Mouse (Mus musculus) spleen, adult 18-20 months (tissue): ENCODE results near the gene Amt.
"Not testable (repeated sequence)": the region's sequence is repeated elsewhere in the genome, so short reads cannot be mapped to it uniquely, and the experiment has no call there.

Source experiments
- DNase-seq, 2 experiments: peaks; one replicate each; pipeline ENCODE4 v3.0.0; 2022; ENCODE audit warnings: mixed read lengths in 2 of 2

The Amt gene

DNA sequence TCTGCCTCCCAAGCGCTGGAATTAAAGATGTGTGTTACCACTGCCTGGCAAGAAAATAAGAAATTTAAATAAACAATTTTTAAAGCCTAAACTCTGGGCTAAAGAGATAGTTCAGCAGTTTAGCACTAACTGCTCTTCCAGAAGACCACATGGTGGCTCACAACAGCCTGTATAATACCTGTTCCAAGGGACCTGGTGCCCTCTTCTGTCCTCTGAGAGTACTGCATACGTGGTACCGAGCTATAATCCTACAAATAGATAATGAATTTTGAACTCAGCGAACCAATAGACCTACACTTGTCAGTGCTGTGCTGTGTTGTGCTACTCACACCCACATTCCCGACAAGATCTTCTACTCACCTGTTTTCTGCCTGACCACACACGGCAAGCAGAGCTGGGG lies 12.2 kb upstream of the Amt start:
- peak; percentile 45 to 79 for DNase-seq

DNA sequence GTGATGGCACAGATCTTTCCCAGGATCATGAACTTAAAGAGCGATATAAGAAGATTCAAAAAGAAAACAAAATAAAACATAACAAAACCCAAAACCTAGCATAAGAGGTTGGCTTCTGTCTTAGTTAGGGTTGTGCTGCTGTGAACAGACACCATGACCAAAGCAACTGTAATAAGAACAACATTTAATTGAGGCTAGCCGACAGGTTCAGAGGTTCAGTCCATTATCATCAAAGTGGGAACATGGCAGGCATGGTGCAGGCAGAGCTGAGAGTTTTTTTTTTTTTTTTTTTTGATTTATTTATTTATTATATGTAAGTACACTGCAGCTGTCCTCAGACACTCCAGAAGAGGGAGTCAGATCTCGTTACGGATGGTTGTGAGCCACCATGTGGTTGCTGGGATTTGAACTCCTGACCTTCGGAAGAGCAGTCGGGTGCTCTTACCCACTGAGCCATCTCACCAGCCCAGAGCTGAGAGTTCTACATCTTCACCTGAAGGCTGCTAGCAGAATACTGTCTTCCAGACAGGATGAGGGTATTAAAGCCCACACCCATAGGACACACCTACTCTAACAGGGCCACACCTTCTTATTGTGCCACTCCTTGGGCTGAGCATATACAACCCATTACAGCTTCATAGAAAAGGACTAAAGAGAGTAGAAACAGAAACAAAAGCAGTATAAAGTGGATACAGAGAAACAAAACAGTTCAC lies 9.0 kb upstream of the Amt start:
- DNase-seq: not testable (repeated sequence)

DNA sequence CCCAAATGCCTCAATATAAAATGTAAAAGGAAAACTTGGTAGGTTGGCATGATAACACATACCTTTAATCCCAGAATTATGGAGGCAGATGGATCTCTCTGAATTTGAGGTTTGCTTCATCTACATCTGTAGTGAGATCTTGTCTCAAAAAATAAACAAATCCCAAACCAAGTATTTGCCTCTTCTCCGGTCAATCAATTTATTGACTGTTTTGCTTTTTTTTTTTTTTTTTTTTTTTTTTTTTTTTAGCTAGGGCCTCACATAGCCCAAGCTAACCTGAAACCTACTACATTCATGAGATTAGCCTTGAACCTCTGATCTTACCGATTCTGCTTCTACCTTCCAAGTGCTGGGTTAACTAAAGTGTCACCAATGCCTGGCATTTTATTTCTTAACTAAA lies 7.3 kb upstream of the Amt start:
- no peak for DNase-seq

DNA sequence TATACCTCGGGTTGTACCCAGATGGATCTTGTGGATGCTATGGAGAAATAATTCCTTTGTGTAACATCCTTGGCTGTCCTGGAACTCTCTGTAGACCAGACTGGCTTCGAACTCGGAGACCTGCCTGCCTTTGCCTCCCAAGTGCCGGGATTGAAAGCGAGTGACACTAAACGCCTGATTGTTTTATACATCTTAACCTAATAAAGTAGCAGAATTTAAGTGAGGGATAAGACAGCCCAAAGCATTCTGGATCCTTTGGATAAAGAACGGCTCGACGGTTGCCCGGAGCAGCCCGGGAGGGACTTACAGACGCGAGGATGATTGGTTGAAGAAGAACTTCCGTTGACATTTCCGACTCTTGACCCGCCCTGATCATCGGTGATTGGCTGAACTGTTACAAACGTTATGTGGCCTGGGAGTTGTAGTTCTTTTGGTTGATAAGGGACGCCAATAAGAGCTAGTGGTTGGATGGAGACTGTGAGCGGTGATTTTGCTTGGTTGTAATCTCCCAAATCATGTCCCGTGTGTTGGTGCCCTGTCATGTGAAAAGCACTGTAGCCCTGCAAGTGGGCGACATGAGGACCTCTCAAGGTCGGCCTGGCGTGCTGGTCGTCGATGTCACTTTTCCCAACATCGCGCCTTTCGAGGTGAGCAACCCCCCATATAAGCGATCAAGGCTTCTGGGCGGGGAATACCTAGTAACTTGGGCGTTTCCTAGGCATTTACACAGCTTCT lies 6.5 kb upstream of the Amt start, which contains the start of gene Nicn1:
Gene Nicn1, plus strand, starts transcription at position 414 of the 735 bp plus-strand sequence.
- peak; percentile 73 to 76 for DNase-seq

DNA sequence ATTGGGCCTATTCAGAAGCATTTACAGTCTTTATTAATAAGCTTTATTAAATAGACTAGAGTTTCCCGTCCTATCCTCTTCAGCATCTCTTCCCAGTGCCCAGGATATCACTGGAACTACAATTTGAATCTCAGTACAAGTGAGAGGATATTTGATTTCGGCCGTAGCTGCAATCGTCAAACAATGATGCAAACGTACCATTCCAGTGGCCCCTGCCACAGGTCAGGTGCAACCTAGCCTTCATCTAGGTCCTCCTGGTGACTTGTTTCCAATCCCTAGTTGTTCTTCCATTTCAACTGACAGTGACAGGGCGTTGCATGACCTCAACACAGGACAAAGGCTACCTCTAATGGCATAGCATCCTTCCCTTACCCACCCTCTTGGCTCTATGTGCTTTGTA lies 5.9 kb upstream of the Amt start:
- DNase-seq: no peak

DNA sequence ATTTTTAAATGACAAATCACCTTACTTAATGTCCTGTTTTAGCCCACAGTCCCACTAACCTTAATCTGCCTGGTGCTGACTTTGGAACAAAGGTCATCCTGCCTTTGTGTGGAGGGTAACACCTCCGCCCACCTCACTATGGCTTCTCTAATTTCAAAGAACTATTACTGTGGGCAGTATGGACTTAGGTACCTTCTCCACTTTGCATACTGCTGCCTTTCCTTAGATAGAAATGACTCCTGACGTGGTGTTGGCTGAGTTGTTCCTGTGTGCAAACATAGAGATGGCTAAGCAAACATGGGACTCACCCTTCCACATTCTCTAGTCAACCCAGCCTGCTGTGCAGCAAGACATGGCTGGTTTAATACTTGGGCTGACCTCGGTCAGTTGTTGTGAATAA lies 5.2 kb downstream of the Amt start:
- no peak for DNase-seq

DNA sequence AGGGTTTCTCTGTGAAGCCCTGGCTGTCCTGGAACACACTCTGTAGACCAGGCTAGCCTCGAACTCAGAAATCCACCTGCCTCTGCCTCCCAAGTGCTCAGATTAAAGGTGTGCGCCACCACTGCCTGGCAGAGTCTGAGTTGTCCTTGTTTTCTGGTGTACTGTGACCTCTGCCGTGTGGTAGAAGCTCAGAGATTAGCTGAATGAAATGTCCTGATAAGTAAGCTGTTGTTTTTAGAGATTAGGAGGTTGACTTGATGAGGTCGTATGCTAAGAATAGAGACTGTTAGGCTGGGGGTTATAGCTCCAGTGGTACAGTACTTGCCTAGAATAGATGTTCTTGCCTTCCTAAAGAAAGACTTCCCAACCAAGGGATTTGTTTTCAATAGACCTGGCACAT lies 8.1 kb downstream of the Amt start:
- no peak for DNase-seq

DNA sequence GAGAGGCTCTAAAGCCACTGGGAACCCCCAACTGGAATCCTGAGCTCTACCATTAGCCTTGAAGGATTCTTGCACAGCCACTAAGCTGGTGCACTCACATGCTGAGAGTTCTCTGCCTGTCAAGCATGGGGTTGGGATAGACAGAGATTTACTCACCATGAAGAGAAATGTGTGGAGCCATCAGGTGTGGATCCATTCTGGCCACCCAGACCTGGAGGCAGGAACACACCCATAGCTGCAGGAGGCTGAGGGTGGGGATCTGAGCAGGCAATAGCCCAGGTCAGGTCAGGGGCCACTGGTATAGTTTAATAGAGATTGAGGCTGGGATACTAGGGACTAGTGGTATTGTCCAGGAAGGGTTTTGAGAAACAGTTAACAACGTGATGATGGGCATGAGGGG lies 8.5 kb downstream of the Amt start:
- no peak for DNase-seq

DNA sequence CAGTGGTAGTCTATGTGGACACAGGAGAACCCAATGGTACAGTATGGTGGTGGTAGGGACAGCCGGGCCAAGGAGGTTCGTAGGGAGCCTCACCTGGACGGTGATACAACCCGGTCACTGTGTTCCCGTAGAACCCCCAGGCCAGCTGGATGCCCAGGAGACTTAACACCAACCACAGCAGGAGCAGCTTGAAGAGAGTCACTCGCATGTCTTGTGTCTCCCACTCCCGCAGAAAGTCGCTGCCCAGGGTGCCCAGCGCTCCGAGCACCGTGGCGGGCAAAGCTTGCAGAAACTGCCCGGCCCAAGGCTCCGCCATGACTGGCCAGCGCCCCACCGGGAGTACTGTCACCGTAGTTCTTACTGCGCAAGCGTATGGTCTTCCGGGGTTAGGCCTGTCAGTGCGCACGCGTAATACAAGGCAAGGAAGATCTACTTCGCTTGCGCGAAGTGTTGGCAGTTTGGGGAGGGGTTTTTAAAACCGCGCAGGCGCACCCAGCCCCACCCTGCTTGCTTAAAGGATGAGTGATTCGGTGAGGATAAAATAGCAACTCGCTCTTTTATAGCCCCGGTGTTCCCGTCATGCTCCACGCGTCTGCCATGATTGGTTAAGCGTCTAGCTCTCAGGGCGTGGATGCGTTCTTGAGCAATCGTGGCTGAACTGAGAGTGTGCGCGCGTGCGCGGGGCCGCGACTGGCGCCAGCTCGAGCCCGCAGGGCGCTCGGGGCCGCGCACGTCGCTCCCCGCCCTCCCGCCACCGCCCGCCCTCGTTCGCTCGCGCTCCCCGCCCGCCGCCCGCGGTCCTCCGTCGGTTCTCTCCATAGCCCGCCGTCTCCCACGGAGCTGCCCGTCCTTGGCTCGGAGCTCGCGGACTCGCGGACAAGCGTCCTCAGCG lies 9.2 kb downstream of the Amt start, which contains the start of the genes Rhoa and Tcta:
Gene Rhoa, plus strand, starts transcription at position 501 of the 892 bp plus-strand sequence.
Gene Tcta, minus strand, starts transcription at position 532 of the 892 bp plus-strand sequence.
- peak; percentile 90 to 98 for DNase-seq

DNA sequence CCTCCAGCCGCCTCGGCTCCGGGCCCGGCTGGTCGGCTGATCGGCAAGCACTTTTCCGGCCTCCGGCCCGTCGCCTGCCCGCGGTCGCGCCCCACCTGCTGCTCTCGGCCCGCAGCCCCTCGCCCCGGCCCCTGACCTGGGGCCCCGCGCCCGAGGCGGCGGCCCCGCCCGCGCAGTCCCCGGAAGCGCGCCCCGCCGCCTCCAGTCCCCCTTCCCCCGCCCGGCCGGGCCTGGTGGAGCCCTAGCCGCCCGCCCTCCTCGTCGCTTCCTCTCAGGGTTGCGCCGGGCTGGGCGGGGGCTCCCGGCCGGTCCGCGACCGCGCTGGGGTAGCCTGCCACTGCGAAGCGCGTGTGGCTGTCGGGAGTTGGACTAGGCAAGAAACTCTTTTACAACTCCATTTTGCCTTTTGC lies 9.9 kb downstream of the Amt start:
- peak; percentile 82 to 84 for DNase-seq

DNA sequence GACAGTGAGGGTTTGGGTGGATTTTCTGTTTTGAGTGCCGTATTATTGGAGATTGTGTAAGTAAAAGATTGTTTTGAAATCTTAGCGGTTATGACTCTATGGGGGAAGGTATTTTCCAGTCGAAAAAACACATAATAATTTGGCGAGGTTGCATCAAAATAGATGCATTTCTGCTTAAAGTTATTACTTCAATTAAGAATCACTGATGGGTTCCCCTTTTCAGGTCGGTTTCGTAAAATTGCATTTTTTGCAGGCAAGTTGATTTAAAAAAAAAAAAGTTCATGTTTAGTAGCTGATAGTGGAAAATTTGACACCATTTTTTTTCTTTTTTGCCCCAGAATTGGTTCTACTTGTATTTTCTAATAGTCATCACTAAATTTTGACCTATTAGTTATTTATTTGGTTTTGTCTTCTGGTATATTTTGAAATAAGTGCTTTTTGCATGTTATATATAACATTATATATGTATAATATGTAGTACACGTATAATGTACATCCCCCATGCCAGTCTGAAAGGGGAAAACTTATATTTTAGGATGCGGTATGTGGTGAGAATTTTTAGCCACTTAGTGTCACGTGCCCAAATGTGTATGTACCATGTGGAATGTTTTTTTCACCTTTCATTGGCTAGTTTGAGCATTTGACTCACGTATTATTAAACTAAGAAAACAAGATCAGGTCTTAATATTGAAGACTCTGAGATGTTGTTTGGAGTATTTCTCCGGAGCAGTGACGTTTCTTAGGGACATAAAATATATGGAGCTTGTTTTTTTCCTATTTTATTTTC lies 10.6 kb downstream of the Amt start:
- DNase-seq: no peak

DNA sequence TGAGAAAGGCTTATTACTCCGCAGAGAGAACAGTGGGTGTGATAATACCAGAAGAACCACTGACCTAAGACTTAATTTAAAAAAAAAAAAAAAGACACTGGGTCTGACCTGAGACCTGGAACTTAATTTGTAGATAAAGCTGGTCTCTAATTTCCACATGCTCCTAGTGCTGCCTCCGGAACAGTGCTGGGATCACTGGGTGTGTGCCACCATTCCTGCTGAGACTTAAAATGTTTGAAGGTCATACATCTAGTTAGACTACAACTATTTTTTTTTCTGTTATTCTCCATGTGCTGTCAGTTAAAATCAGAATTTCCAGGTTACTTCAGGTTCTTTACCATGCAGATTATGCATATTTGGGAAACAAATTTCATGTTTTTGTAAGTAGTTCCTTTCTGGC lies 11.5 kb downstream of the Amt start:
- DNase-seq: no peak

DNA sequence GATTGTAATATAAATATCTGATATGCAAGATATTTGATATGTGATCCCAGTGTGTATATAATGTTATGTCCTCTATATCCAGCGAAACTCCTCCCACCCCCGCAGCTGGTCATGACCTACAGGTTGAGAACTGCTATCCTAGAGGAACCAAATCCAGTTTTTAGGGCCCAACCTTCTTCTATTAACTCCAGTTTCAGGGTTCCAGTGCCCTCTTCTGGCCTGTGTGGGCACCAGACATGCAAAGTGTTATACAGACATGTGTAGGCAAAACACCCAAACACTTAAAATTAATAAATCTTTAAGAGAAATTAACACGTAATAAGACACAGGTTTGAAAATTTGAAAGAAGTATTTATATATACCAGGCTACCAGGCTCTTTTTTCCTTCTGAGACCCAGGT lies 20.9 kb downstream of the Amt start:
- no peak for DNase-seq

DNA sequence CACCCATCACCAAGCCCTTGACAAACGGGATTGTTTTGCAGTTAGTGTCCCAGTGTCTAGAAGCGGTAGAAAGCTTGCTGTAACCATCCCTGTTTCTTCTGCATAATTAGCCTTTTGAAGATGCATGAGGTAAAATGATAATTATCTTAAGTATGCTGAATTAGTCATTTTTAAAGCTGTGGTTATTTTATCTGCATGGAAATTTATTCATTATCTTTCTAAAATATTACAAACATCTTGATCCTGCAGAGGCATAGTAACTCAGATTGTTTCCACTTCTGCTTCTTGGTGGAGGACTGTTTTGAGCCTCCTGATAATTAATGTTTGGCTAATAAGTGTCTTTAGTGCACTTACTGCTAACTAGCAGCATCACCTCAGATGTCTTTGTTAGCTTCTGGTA lies 21.8 kb downstream of the Amt start:
- DNase-seq: no peak

DNA sequence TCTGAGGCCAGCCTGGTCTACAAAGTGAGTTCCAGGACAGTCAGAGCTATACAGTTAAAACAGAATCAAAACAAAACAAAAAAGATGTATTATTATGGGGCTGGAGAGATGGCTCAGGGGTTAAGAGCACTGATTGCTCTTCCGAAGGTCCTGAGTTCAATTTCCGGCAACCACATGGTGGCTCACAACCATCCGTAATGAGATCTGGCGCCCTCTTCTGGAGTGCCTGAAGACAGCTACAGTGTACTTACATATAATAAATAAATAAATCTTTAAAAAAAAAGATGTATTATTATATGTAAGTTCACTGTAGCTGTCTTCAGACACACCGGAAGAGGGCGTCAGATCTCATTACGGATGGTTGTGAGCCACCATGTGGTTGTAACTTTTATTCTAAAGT lies 25.4 kb downstream of the Amt start:
- not testable (repeated sequence) for DNase-seq

DNA sequence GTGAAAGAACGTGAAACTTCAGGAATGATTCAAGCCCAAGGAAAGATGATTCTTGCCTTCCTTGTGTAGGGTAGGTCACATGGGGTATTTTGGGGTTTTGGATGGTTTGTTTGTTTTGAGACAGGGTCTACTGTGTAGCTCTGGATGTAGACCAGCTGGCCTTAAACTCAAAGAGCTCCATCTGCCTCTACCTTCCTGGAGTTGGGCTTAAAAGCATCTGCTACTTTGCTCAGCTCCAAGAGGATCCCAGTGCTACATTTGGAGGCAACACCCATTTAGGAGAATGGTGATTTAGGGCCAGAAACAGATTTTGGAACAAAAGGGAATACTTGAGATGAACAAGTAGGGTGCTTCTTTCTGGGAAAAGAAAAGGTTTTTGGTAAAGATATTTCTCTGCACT lies 28.1 kb downstream of the Amt start:
- no peak for DNase-seq

DNA sequence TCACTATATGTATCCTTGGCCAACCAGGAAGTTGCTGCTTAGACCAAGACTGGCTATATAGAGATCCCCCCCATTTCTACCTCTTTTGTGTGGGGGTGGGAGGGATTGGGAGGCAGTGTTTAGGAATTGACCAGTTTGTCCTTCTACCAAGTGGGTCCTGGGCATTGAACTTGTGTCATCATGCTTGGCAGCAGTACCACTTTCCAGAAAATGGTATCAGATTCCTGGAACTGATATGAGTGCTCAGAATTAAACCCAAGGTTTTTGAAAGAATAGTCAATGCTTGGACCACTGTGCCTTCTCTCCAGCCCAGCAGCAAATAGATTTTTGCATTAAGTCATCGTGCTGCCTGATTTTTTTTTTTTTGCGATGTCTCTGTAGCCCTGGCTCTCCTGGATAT lies 29.2 kb downstream of the Amt start:
- DNase-seq: no peak

DNA sequence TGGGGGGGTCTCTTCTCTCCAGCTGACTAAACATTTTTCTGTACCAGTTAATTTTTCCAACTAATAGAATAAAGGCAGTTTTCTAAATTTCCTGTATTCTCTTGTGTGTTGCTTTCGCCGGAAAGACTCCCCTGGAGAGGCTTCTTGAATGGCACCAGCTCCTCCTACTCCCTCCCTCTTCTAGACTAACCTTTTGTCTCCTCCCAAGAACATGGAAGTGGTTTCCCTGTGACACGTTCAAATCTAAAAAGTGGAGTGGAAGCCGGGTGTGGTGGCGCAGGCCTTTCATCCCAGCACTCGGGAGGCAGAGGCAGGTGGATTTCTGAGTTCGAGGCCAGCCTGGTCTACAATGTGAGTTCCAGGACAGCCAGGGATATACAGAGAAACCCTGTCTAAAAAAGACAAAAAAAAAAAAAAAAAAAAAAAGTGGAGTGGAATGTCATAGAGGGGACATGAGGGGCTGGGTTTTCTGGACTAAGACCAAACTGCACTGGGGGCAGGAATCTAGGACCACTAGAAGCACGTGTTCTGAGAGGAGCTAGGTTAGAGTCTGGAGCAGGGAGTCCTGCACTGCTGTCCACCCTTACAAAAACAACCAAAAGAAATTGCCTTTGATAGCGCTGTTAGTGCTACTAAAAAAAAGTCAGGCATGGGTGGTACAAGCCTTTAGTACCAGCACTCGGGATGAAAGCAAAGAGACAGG lies 41.3 kb downstream of the Amt start:
- no peak for DNase-seq

DNA sequence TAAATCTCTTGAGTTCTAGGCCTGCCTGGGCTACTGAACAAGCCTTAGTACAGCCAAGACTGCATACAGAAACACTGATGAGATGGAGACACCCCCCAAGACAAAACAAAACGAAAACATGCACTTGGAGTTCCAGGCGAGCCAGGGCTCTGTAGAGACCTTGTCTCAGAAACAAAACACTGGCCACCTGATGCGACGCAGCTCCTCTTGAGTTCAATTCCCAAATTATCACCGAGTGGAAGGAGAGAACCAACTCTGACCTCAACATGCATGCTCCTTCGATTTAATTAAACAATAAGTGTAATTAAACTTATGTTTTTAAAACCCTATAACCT lies 41.9 kb downstream of the Amt start:
- no peak for DNase-seq

DNA sequence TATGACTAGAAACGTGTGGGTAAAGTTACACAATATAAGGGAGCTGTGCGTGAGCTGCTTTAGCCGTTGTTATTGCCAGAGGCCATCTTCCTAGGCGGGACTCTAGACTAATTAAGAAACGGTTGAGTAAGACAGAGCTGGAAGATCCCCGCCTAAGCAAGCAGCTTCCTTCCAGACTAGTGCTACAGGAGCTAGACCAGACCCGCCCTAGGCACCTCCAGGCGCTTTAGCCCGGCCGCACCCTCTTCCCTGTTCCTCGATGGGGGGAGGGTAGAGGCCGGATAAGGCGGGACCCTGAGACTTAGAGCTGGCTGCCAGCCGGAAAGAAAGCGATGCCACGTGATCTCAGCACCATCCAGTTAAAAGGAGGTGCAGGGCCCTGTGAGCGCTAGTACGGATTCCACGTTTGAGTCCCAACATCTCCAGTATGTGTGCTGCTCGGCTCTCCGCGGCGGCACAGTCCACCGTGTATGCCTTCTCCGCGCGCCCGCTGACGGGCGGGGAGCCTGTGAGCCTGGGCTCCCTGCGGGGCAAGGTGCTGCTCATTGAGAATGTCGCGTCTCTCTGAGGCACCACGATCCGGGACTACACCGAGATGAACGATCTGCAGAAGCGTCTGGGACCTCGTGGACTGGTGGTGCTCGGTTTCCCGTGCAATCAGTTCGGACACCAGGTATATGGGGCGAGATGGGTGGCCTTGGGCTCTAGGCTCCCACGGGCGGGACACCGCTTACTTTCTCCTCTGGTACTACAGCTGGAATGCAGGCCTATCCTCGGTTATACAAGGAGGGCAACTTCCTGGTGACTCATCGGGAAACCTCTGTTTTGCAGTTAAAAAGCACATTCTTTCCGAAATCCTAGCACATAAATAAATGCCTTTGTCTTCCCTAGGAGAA lies 42.5 kb downstream of the Amt start, which contains the start of gene Gpx1:
Gene Gpx1, plus strand, starts transcription at position 18 of the 896 bp plus-strand sequence.
- DNase-seq: peak; percentile 81 to 86

DNA sequence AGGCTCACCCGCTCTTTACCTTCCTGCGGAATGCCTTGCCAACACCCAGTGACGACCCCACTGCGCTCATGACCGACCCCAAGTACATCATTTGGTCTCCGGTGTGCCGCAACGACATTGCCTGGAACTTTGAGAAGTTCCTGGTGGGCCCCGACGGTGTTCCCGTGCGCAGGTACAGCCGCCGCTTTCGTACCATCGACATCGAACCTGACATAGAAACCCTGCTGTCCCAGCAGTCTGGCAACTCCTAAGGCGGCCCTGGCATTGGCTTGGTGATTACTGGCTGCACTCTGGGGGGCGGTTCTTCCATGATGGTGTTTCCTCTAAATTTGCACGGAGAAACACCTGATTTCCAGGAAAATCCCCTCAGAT lies 43.2 kb downstream of the Amt start:
- DNase-seq: peak; percentile 13 to 27
